Mouse (Mus musculus): ENCODE data around the gene Gm10160.

Gm10160 gene

GRCm38 (mm10) chr7:81858236-81858635 is 2.6 kb upstream of the Gm10160 start:
- 41% methylated on average over 9 of the region's 9 CpGs for WGBS

- WGBS, result 83% methylated on average over 4 of the region's 4 CpGs
Measured at GRCm38 (mm10) chr7:81856221-81856620, 627 bp upstream of the Gm10160 start.

- 33% methylated on average over 8 of the region's 8 CpGs for WGBS
Measured at GRCm38 (mm10) chr7:81854568-81855307, 856 bp downstream of the Gm10160 start.

GRCm38 (mm10) chr7:81851706-81852105 is 3.9 kb downstream of the Gm10160 start:
- WGBS, result 87% methylated on average over 3 of the region's 3 CpGs

GRCm38 (mm10) chr7:81850171-81850570 is 5.4 kb downstream of the Gm10160 start:
- 86% methylated on average over 6 of the region's 6 CpGs for WGBS

- 89% methylated on average over 7 of the region's 7 CpGs for WGBS
Measured at GRCm38 (mm10) chr7:81849633-81850032, 6.0 kb downstream of the Gm10160 start.

- 93% methylated on average over 5 of the region's 5 CpGs for WGBS
Measured at GRCm38 (mm10) chr7:81849214-81849613, 6.4 kb downstream of the Gm10160 start.

GRCm38 (mm10) chr7:81847777-81848176 is 7.8 kb downstream of the Gm10160 start:
- WGBS, result 78% methylated on average over 4 of the region's 4 CpGs

- WGBS, result 48% methylated on average over 8 of the region's 8 CpGs
Measured at GRCm38 (mm10) chr7:81847010-81847409, 8.6 kb downstream of the Gm10160 start.

- 92% methylated on average over 8 of the region's 8 CpGs for WGBS
Measured at GRCm38 (mm10) chr7:81846008-81846407, 9.6 kb downstream of the Gm10160 start.

GRCm38 (mm10) chr7:81845313-81845712 is 10.3 kb downstream of the Gm10160 start:
- WGBS, result 90% methylated on average over 3 of the region's 3 CpGs

- WGBS, result 94% methylated on average over 11 of the region's 11 CpGs
Measured at GRCm38 (mm10) chr7:81844801-81845200, 10.8 kb downstream of the Gm10160 start.

GRCm38 (mm10) chr7:81843903-81844302 is 11.7 kb downstream of the Gm10160 start:
- WGBS, result 85% methylated on average over 8 of the region's 8 CpGs

- WGBS, result 70% methylated on average over 1 of the region's 1 CpGs
Measured at GRCm38 (mm10) chr7:81842998-81843397, 12.6 kb downstream of the Gm10160 start.

GRCm38 (mm10) chr7:81842141-81842540 is 13.5 kb downstream of the Gm10160 start:
- 81% methylated on average over 7 of the region's 7 CpGs for WGBS

GRCm38 (mm10) chr7:81841439-81841838 is 14.2 kb downstream of the Gm10160 start:
- WGBS, result 72% methylated on average over 6 of the region's 6 CpGs

GRCm38 (mm10) chr7:81840661-81841181 is 14.9 kb downstream of the Gm10160 start:
- 37% methylated on average over 7 of the region's 7 CpGs for WGBS

GRCm38 (mm10) chr7:81839746-81840145 is 15.8 kb downstream of the Gm10160 start:
- WGBS, result 52% methylated on average over 6 of the region's 6 CpGs

- 87% methylated on average over 5 of the region's 5 CpGs for WGBS
Measured at GRCm38 (mm10) chr7:81837771-81838170, 17.8 kb downstream of the Gm10160 start.

- WGBS, result 82% methylated on average over 5 of the region's 5 CpGs
Measured at GRCm38 (mm10) chr7:81835430-81835829, 20.2 kb downstream of the Gm10160 start.

GRCm38 (mm10) chr7:81829379-81829894 is 26.2 kb downstream of the Gm10160 start, which contains the start of gene Btbd1:
Gene Btbd1 (minus strand): TSS chr7:81829431.
- WGBS, result under 1% methylated on average over 58 of the region's 58 CpGs

GRCm38 (mm10) chr7:81828681-81829378 is 26.8 kb downstream of the Gm10160 start:
- under 1% methylated on average over 91 of the region's 91 CpGs for WGBS
